Mouse (Mus musculus): ENCODE measurements around the gene Map2k7. TPM values are rescaled to one million over a fixed set of nuclear protein-coding genes. Genes with fewer than 3 reads are reported as not detected.
A peak's percentile ranks its signal among the peaks of the same experiment; 100 is the strongest.

Gene Map2k7
- polyA plus RNA-seq, 1 experiment from 2014 or later, result 14.1 TPM

DNA sequence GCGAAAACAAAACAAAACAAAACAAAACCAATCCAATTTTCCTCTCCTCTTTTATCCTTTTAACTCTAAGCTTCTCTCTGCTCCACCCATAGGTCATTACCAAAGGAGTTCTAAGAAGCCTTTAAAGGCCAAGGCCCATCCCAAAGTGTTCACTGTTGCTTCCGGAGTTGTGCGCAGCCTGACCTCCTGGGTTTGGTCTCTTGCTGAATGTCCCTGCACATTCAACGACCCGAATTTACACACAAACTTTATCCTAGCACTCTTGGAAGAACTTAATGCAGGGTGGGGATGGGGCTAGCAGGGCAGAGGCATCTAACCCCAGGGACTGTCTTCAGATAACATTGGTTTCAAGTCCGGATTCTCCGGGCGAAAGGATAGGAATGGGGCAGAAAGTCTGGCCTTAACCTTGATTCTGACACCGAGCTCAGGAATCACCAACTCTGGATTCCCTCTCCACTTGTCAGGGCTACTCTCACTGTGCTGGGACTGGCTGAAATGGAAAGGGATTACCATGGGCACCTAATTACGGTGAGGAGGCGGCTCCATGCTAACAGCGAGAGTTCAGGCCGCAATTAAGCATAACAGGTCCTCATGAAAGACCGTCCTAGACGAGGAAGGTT is 616 bp upstream of the Map2k7 start:
- Histone ChIP-seq H3K4me3 (ENCODE audit: low read depth, low read length) (peak overlapping the region; percentile 74), H3K27ac (ENCODE audit: low read depth, low read length) (peak overlapping the region; percentile 93), H3K4me2 (ENCODE audit: low read depth, low read length, severe bottlenecking) (peak overlapping the region; percentile 88), H3K27me3 (ENCODE audit: control insufficient read depth, insufficient read depth, low read length) (no peaks in the 10 kb centered on the region), H3K4me1 (replicated peaks; ENCODE audit: control insufficient read depth, insufficient read depth, low read length) (peaks cover 15% of the 10 kb centered on the region), H3K9ac (ENCODE audit: low read length) (peak overlapping the region; percentile 78), H3K9me3 (ENCODE audit: control insufficient read depth, low read length) (no peaks in the 10 kb centered on the region), H3K36me3 (ENCODE audit: control insufficient read depth, insufficient read depth, low read length) (no peaks in the 10 kb centered on the region)
- DNase-seq (ENCODE audit: low spot score), result no peak
- 18% methylated on average over 15 of the region's 15 CpGs for WGBS
- ATAC-seq (replicated peaks; ENCODE audit: low FRiP score), result peak; percentile 57

DNA sequence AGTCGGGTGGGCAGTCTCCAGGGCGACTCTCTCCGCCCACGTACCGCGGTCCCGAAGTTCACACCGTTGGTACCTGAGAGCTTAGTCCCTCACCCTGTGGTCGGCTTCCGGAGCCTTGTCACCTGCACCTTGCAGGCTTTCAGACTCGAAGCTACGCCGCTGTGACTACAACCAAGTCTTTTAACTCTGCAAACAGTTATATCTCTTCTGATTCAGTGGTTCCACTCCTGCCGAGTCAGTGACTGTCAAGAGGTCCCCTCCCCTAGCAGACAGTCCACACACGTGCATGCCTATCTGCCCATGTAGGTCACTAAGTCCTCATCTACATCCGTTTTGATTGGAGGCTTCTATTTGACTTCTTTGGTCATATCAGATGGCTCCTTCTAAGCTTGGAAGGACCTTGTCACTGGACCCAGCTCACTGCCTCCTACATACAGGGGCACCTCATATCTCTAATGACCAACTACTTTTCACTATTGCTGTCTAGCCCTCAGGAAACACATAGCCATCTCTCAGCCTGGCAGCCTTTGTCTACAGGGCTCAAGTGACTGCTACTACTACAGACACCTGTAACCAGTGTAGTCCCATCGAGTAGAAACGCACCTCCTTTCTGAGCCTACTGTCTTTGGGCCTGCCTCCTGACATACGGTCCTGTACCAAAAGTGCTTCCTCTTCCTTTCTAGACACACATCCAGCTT is 802 bp downstream of the Map2k7 start:
- Histone ChIP-seq H3K27ac (ENCODE audit: low read depth, low read length) (peak overlapping the region; percentile 78), H3K9me3 (ENCODE audit: control insufficient read depth, low read length) (no peaks in the 10 kb centered on the region), H3K27me3 (ENCODE audit: control insufficient read depth, insufficient read depth, low read length) (no peaks in the 10 kb centered on the region), H3K36me3 (ENCODE audit: control insufficient read depth, insufficient read depth, low read length) (no peaks in the 10 kb centered on the region), H3K4me2 (ENCODE audit: low read depth, low read length, severe bottlenecking) (peak overlapping the region; percentile 88), H3K9ac (ENCODE audit: low read length) (peak overlapping the region; percentile 78), H3K4me3 (ENCODE audit: low read depth, low read length) (peak overlapping the region; percentile 74), H3K4me1 (replicated peaks; ENCODE audit: control insufficient read depth, insufficient read depth, low read length) (peaks cover 15% of the 10 kb centered on the region)
- ATAC-seq (replicated peaks; ENCODE audit: low FRiP score) (peak; percentile 26), DNase-seq (ENCODE audit: low spot score) (no peak)
- 14% methylated on average over 19 of the region's 19 CpGs for WGBS

DNA sequence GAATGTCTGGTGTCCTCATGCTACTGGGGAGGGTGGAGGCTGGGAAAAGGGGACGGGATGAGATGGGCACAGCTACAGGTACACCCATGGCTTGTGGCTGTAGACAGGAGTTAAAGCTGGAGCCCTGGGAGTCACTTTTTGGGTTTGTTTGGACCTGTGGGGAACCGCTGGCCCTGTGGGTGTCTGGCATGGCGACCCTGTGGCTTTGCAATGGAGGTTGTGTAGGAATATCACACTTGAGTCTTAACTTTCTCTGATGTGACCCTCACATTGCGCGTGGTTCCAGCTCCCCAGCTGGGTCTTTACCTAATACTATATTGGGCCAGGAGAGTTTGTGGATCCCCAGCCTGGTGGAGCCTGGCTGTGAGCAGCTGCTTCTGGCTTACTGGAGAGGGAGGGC is 6.5 kb downstream of the Map2k7 start:
- Histone ChIP-seq H3K4me1 (replicated peaks; ENCODE audit: control insufficient read depth, insufficient read depth, low read length) (peaks cover 6% of the 10 kb centered on the region), H3K9me3 (ENCODE audit: control insufficient read depth, low read length) (no peaks in the 10 kb centered on the region), H3K4me3 (ENCODE audit: low read depth, low read length) (no peak overlapping the region), H3K9ac (ENCODE audit: low read length) (no peak overlapping the region), H3K4me2 (ENCODE audit: low read depth, low read length, severe bottlenecking) (no peak overlapping the region), H3K27me3 (ENCODE audit: control insufficient read depth, insufficient read depth, low read length) (no peaks in the 10 kb centered on the region; the same call in 1 of the 2 replicates), H3K27ac (ENCODE audit: low read depth, low read length) (no peak overlapping the region), H3K36me3 (ENCODE audit: control insufficient read depth, insufficient read depth, low read length) (peaks cover 13% of the 10 kb centered on the region; the same call in 1 of the 2 replicates)
- 93% methylated on average over 5 of the region's 5 CpGs for WGBS
- no peak for ATAC-seq (replicated peaks; ENCODE audit: low FRiP score)
- DNase-seq (ENCODE audit: low spot score), result no peak

DNA sequence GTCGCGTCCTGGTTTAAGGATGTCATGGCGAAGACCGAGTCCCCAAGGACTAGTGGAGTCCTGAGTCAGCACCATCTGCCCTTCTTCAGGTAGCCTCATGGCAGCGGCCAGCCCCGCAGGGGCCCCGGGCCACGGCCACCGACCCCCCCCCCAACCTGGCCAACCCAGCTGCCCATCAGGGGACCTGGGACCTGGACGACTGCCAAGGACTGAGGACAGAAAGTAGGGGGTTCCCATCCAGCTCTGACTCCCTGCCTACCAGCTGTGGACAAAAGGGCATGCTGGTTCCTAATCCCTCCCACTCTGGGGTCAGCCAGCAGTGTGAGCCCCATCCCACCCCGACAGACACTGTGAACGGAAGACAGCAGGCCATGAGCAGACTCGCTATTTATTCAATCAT is 7.2 kb downstream of the Map2k7 start:
- H3K27me3 ChIP-seq (ENCODE audit: control insufficient read depth, insufficient read depth, low read length), result no peaks in the 10 kb centered on the region; the same call in 1 of the 2 replicates
- no peaks in the 10 kb centered on the region for H3K9me3 ChIP-seq (ENCODE audit: control insufficient read depth, low read length)
- H3K27ac ChIP-seq (ENCODE audit: low read depth, low read length), result no peak overlapping the region
- H3K36me3 ChIP-seq (ENCODE audit: control insufficient read depth, insufficient read depth, low read length), result peaks cover 13% of the 10 kb centered on the region; the same call in 1 of the 2 replicates
- no peak overlapping the region for H3K4me3 ChIP-seq (ENCODE audit: low read depth, low read length)
- WGBS, result 87% methylated on average over 12 of the region's 13 CpGs
- peaks cover 3% of the 10 kb centered on the region; the same call in 1 of the 2 replicates for H3K4me1 ChIP-seq (replicated peaks; ENCODE audit: control insufficient read depth, insufficient read depth, low read length)
- H3K9ac ChIP-seq (ENCODE audit: low read length), result no peak overlapping the region
- no peak for DNase-seq (ENCODE audit: low spot score)
- H3K4me2 ChIP-seq (ENCODE audit: low read depth, low read length, severe bottlenecking), result no peak overlapping the region
- ATAC-seq (replicated peaks; ENCODE audit: low FRiP score), result no peak

DNA sequence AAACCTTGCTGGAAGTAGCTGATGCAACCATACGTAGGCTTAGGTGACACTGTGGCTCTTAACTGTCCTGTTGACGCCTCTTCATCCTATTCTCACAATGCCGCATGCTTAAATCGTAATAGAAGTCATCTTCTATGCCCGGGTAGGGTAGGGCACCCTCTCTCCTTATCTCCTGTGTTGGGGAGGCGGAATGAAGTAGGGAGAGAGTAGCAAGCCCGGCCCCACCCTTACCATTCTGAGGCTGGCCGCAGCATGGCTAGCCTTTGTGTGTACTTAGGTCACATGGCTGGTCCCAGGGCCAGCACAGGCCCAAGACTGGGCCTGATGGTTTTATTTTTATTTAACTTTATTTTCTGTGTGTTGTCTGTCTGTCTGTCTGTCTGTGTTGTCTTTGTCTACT is 8.7 kb downstream of the Map2k7 start:
- H3K27ac ChIP-seq (ENCODE audit: low read depth, low read length), result no peak overlapping the region
- no peaks in the 10 kb centered on the region for H3K9me3 ChIP-seq (ENCODE audit: control insufficient read depth, low read length)
- DNase-seq (ENCODE audit: low spot score) (no peak), ATAC-seq (replicated peaks; ENCODE audit: low FRiP score) (no peak)
- H3K4me1 ChIP-seq (replicated peaks; ENCODE audit: control insufficient read depth, insufficient read depth, low read length), result peaks cover 5% of the 10 kb centered on the region; the same call in 1 of the 2 replicates
- H3K27me3 ChIP-seq (ENCODE audit: control insufficient read depth, insufficient read depth, low read length), result no peaks in the 10 kb centered on the region; the same call in 1 of the 2 replicates
- no peak overlapping the region for H3K9ac ChIP-seq (ENCODE audit: low read length)
- no peak overlapping the region for H3K4me2 ChIP-seq (ENCODE audit: low read depth, low read length, severe bottlenecking)
- 91% methylated on average over 8 of the region's 8 CpGs for WGBS
- H3K4me3 ChIP-seq (ENCODE audit: low read depth, low read length), result no peak overlapping the region
- H3K36me3 ChIP-seq (ENCODE audit: control insufficient read depth, insufficient read depth, low read length), result peaks cover 13% of the 10 kb centered on the region; the same call in 1 of the 2 replicates

DNA sequence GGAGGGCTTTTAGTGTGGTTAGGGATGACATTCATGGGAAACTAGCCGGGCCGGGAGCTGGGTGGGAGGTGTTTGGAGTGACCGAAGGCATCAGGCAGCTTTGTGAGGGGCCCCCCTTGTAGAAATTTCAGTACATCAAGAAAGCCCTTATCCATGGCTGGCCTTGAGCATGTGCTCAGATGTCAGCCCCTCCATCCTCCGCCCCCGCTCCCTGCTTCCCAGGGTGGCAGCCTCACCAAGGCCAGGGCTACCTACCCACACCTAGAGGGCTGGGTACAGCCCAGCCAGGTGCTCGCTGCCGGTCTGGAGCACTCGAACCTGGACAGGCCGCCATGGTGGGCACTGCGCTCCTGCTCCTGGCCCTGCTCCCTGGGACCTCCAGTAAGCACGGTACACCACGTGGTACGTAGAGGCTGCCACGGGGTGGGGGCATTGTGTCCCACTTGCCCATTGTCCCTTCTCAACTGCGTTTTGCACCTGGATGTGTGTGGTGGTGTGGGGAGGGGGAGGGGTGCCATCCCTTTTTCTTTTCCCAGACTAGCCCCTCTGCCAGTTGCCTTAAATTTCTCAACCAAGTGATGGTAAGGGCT is 9.5 kb downstream of the Map2k7 start, which contains the start of gene Tgfbr3l:
Gene Tgfbr3l (plus strand): TSS at position 264 of the 590 bp plus-strand sequence.
- DNase-seq (ENCODE audit: low spot score) (no peak), ATAC-seq (replicated peaks; ENCODE audit: low FRiP score) (no peak)
- Histone ChIP-seq H3K4me3 (ENCODE audit: low read depth, low read length) (no peak within 1 kb of the TSS), H3K4me2 (ENCODE audit: low read depth, low read length, severe bottlenecking) (no peak within 1 kb of the TSS), H3K9me3 (ENCODE audit: control insufficient read depth, low read length) (no peaks in the 10 kb centered on the region), H3K9ac (ENCODE audit: low read length) (0 out of 2 replicates have a peak within 1 kb of the TSS, but pooled peaks have one; percentile 20), H3K27ac (ENCODE audit: low read depth, low read length) (no peak within 1 kb of the TSS), H3K36me3 (ENCODE audit: control insufficient read depth, insufficient read depth, low read length) (peaks cover 13% of the 10 kb centered on the region; the same call in 1 of the 2 replicates), H3K27me3 (ENCODE audit: control insufficient read depth, insufficient read depth, low read length) (no peaks in the 10 kb centered on the region; the same call in 1 of the 2 replicates), H3K4me1 (replicated peaks; ENCODE audit: control insufficient read depth, insufficient read depth, low read length) (peaks cover 7% of the 10 kb centered on the region; the same call in 1 of the 2 replicates)
- WGBS, result 81% methylated on average over 15 of the region's 15 CpGs

DNA sequence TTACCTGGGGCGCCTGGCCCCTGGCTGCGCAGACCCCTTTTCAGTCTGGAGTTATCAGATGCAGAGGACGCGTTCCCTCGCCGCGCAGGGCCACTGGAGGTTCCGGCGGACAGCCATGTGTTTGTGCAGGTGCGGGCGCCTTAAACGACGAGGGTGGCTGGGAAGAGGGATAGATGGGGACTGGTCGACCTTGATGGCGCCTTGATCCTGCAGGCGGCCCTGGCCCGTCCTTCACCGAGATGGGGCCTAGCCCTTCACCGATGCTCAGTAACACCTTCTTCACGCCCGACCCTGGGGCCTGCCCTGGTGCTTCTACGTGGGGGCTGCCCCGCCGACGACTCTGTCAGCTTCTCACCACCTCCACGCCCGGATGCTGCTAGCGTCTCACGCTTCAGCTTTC is 10.7 kb downstream of the Map2k7 start:
- Histone ChIP-seq H3K4me2 (ENCODE audit: low read depth, low read length, severe bottlenecking) (no peak overlapping the region), H3K4me1 (replicated peaks; ENCODE audit: control insufficient read depth, insufficient read depth, low read length) (peaks cover 7% of the 10 kb centered on the region), H3K36me3 (ENCODE audit: control insufficient read depth, insufficient read depth, low read length) (peaks cover 13% of the 10 kb centered on the region; the same call in 1 of the 2 replicates), H3K9me3 (ENCODE audit: control insufficient read depth, low read length) (no peaks in the 10 kb centered on the region), H3K9ac (ENCODE audit: low read length) (peak overlapping the region; percentile 20; the same call in 1 of the 2 replicates), H3K27ac (ENCODE audit: low read depth, low read length) (no peak overlapping the region), H3K4me3 (ENCODE audit: low read depth, low read length) (no peak overlapping the region), H3K27me3 (ENCODE audit: control insufficient read depth, insufficient read depth, low read length) (no peaks in the 10 kb centered on the region; the same call in 1 of the 2 replicates)
- 11% methylated on average over 29 of the region's 29 CpGs for WGBS
- ATAC-seq (replicated peaks; ENCODE audit: low FRiP score) (no peak), DNase-seq (ENCODE audit: low spot score) (no peak)

DNA sequence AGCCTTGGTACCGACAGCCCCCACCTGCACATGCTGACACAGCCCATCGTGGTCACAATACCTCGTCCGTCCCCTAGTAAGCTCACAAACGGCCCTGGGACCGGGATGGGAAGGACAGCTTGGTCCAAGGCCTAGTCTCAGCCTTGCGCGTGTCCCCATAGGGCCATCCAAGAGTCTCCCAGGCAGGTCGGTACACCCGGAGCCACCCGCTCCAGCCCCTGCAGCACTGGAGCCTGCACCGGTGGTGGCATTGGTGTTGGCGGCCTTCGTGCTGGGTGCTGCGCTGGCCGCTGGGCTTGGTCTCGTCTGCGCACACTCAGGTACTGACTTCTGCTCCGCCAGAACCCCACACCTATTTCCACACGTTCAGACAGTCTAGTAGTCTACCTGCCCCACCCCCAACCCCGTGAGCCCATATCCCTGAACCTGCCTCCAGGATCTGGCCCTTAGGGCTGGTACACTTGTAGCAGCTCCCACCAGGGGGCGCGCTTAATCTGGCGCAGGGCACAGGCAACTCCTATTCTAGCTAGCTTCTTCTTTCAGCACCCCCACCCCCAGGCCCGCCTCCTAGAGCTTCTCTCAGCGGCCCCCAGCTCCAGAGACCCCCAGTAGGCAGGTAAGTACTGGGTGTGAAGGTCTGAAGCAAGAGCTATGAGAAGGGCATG is 11.9 kb downstream of the Map2k7 start:
- H3K27ac ChIP-seq (ENCODE audit: low read depth, low read length), result no peak overlapping the region
- H3K36me3 ChIP-seq (ENCODE audit: control insufficient read depth, insufficient read depth, low read length), result peaks cover 3% of the 10 kb centered on the region; the same call in 1 of the 2 replicates
- 29% methylated on average over 26 of the region's 26 CpGs for WGBS

More for the DNA sequence above, 11.9 kb downstream of the Map2k7 start:
- Histone ChIP-seq H3K9ac (ENCODE audit: low read length) (no peak overlapping the region), H3K9me3 (ENCODE audit: control insufficient read depth, low read length) (no peaks in the 10 kb centered on the region), H3K4me1 (replicated peaks; ENCODE audit: control insufficient read depth, insufficient read depth, low read length) (peaks cover 10% of the 10 kb centered on the region), H3K4me3 (ENCODE audit: low read depth, low read length) (no peak overlapping the region), H3K27me3 (ENCODE audit: control insufficient read depth, insufficient read depth, low read length) (no peaks in the 10 kb centered on the region; the same call in 1 of the 2 replicates), H3K4me2 (ENCODE audit: low read depth, low read length, severe bottlenecking) (no peak overlapping the region)
- ATAC-seq (replicated peaks; ENCODE audit: low FRiP score), result peak; percentile 25
- peak; percentile 92 for DNase-seq (ENCODE audit: low spot score)

Data from forebrain, embryonic 11.5 days (tissue).